Mouse (Mus musculus) layer of hippocampus, adult 2 months (tissue): ENCODE measurements at regions not wholly inside any gene's neighbourhood (a gene's known extent, or its start where the extent isn't known, plus 50 kb on each side); places are given as distances from the start of the nearest gene placed in this dataset.

Experiments
- DNase-seq, 2 experiments: peaks; one replicate each; pipeline ENCODE4 v3.0.0; 2022; ENCODE audit warnings: low spot score in 2 of 2
- H3K27ac ChIP-seq: fragments of 200-600 bp; 2 replicates; pipeline ENCODE4 v1.8.1; 2022
- H3K4me3 ChIP-seq: fragments of 200-600 bp; 2 replicates; pipeline ENCODE4 v1.8.1; 2022; ENCODE audit warnings: mild to moderate bottlenecking
- CTCF ChIP-seq: fragments of 200-600 bp; conservative IDR thresholded peaks from 2 replicates; pipeline ENCODE4 v1.8.1; 2022; ENCODE audit warnings: antibody characterized with exemption, mild to moderate bottlenecking, moderate library complexity

GRCm38 (mm10) chr14:84750195-84750867, 307.0 kb downstream of the Pcdh17 start:
- no peak for TF ChIP-seq CTCF

GRCm38 (mm10) chr14:84757592-84757991, 314.2 kb downstream of the Pcdh17 start:
- no peak for TF ChIP-seq CTCF
- DNase-seq: no peak
- H3K4me3 ChIP-seq: no peak overlapping the region
- no peak overlapping the region for H3K27ac ChIP-seq

More at GRCm38 (mm10) chr14:84750195-84750867, 307.0 kb downstream of the Pcdh17 start:
- Histone ChIP-seq H3K27ac (no peak overlapping the region), H3K4me3 (no peak overlapping the region)
- peak in 1 of 2 experiments; percentile 13 for DNase-seq

GRCm38 (mm10) chr14:84793157-84793556, 349.8 kb downstream of the Pcdh17 start:
- no peak overlapping the region for H3K4me3 ChIP-seq
- DNase-seq: no peak
- TF ChIP-seq CTCF: no peak
- H3K27ac ChIP-seq: no peak overlapping the region

GRCm38 (mm10) chr14:84800925-84801324, 357.6 kb downstream of the Pcdh17 start:
- TF ChIP-seq CTCF: no peak
- no peak overlapping the region for H3K27ac ChIP-seq
- no peak overlapping the region for H3K4me3 ChIP-seq
- DNase-seq: no peak

- TF ChIP-seq CTCF: no peak
- H3K4me3 ChIP-seq: no peak overlapping the region
- DNase-seq: no peak
- H3K27ac ChIP-seq: no peak overlapping the region
These were observed 359.3 kb downstream of the Pcdh17 start for GRCm38 (mm10) chr14:84802640-84803039.
